Mouse (Mus musculus): ENCODE measurements around the gene Ppp5c.

GRCm38 (mm10) chr7:17011909-17012590, 15.7 kb downstream of the Ppp5c start:
- TF ChIP-seq CTCF (IDR thresholded peaks at IDR 0.05; ENCODE audit: insufficient read depth, low read length) = no peak
- TF ChIP-seq POLR2A (IDR thresholded peaks at IDR 0.05; ENCODE audit: borderline replicate concordance, extremely low read depth, low read depth, low read length) = no peak

Data from lung, adult 2 months (tissue).